Mouse (Mus musculus): ENCODE results near the gene 2610318N02Rik.

Gene 2610318N02Rik

GRCm38 (mm10) chr16:17110771-17111743 lies 13.9 kb downstream of the 2610318N02Rik start, which contains the start of gene Ppil2:
TSS of gene Ppil2 (minus strand) at chr16:17111257.
- peak; percentile 46 for DNase-seq (ENCODE audit: low read depth)

GRCm38 (mm10) chr16:17104600-17104999 lies 20.4 kb downstream of the 2610318N02Rik start:
- DNase-seq (ENCODE audit: low read depth) = no peak

- no peak for DNase-seq (ENCODE audit: low read depth)
These were observed 22.2 kb downstream of the 2610318N02Rik start for GRCm38 (mm10) chr16:17102630-17103220.

GRCm38 (mm10) chr16:17096938-17097337 lies 28.0 kb downstream of the 2610318N02Rik start:
- no peak for DNase-seq (ENCODE audit: low read depth)

- no peak for DNase-seq (ENCODE audit: low read depth)
These were observed 36.6 kb downstream of the 2610318N02Rik start for GRCm38 (mm10) chr16:17088346-17088745.

- no peak for DNase-seq (ENCODE audit: low read depth)
These were observed 38.2 kb downstream of the 2610318N02Rik start for GRCm38 (mm10) chr16:17086669-17087193.

GRCm38 (mm10) chr16:17086241-17086640 lies 38.7 kb downstream of the 2610318N02Rik start:
- no peak for DNase-seq (ENCODE audit: low read depth)

GRCm38 (mm10) chr16:17085636-17086035 lies 39.3 kb downstream of the 2610318N02Rik start:
- no peak for DNase-seq (ENCODE audit: low read depth)

GRCm38 (mm10) chr16:17082121-17082792 lies 42.7 kb downstream of the 2610318N02Rik start:
- no peak for DNase-seq (ENCODE audit: low read depth)

GRCm38 (mm10) chr16:17078101-17078500 lies 46.9 kb downstream of the 2610318N02Rik start:
- no peak for DNase-seq (ENCODE audit: low read depth)

GRCm38 (mm10) chr16:17076869-17077268 lies 48.1 kb downstream of the 2610318N02Rik start:
- DNase-seq (ENCODE audit: low read depth) = no peak

- no peak for DNase-seq (ENCODE audit: low read depth)
These were observed 48.7 kb downstream of the 2610318N02Rik start for GRCm38 (mm10) chr16:17076301-17076700.

- no peak for DNase-seq (ENCODE audit: low read depth)
These were observed 52.0 kb downstream of the 2610318N02Rik start for GRCm38 (mm10) chr16:17073000-17073399.

GRCm38 (mm10) chr16:17070716-17071115 lies 54.3 kb downstream of the 2610318N02Rik start:
- no peak for DNase-seq (ENCODE audit: low read depth)

- no peak for DNase-seq (ENCODE audit: low read depth)
These were observed 55.2 kb downstream of the 2610318N02Rik start, which contains the start of gene Ypel1 for GRCm38 (mm10) chr16:17069511-17070443. TSS of gene Ypel1 (plus strand) at chr16:17069696.

- DNase-seq (ENCODE audit: low read depth) = no peak
These were observed 57.4 kb downstream of the 2610318N02Rik start for GRCm38 (mm10) chr16:17067552-17067951.

Measured in fibroblast of lung, adult 2 months (primary cell).